Mouse (Mus musculus): ENCODE measurements around the gene Sox6.

DNA sequence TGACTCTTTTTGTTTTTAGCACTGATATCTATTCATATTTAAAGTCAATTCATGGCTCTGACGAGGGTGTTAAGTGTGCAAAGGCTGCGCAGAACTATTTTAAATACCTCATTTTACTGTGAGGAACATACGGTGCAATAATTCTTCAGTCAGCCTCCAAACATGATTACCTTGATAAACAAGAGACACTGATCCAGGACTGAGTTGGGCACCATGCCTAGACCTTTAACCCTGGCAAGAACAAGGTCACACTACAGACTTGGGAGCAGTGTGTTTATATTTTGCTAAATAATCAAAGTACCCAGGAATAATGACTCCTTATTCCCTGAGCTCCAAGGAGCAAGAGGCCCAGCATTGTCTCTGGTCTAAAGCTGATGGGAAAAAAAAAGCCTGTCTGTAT lies 458.8 kb downstream of the Sox6 start:
- TF ChIP-seq CTCF (IDR thresholded peaks at IDR 0.05; ENCODE audit: borderline replicate concordance, insufficient read depth, low read length) (no peak), POLR2A (IDR thresholded peaks at IDR 0.05; ENCODE audit: low read depth, low read length) (no peak)

Data from embryonic fibroblast, embryonic 13.5 days (primary cell).